Mouse (Mus musculus): ENCODE data around the gene Gm21425. TPM values are rescaled to one million over a fixed set of nuclear protein-coding genes. Genes with fewer than 3 reads are reported as not detected.
"Not testable (repeated sequence)": the region's sequence is repeated elsewhere in the genome, so short reads cannot be mapped to it uniquely, and the experiment has no call there.

The Gm21425 gene
- not detected in 2 replicates for polyA plus RNA-seq (2015; fragmentation: Nextera tagmentation; extraction: Ambion mirVana)

DNA sequence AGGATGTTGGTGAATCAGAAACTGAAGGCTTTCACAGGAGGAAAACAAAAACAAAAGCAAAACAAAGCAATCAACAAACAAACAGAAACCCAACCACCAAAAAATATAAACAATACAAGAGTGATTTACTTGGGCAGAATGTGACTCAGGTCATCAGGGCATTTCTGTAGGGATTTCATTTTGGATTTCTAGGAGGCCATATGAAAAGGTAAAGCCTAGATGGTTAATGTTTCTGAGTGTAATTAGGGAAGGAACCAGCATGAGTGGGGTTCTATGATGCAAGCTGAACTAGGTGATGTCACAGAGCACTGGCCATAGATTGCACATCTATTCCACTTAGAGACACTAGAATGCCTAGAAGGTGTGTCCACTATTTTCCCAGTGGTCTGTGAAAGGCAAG lies at the start of gene Gm21425:
Gm21425 (plus strand) TSS at position 301 of the 400 bp plus-strand sequence.
- not testable (repeated sequence) for H3K9ac ChIP-seq (ENCODE audit: low read length); H3K27me3 ChIP-seq (ENCODE audit: control insufficient read depth, insufficient read depth, low read length); H3K4me1 ChIP-seq (replicated peaks; ENCODE audit: control insufficient read depth, insufficient read depth); DNase-seq (ENCODE audit: low spot score); H3K36me3 ChIP-seq (ENCODE audit: control insufficient read depth, insufficient read depth, low read length); H3K4me2 ChIP-seq (replicated peaks; ENCODE audit: low read depth); H3K9me3 ChIP-seq (ENCODE audit: control insufficient read depth, low read length); ATAC-seq (ENCODE audit: low FRiP score, low TSS enrichment); H3K4me3 ChIP-seq (ENCODE audit: low read depth, low read length); H3K27ac ChIP-seq (replicated peaks)

DNA sequence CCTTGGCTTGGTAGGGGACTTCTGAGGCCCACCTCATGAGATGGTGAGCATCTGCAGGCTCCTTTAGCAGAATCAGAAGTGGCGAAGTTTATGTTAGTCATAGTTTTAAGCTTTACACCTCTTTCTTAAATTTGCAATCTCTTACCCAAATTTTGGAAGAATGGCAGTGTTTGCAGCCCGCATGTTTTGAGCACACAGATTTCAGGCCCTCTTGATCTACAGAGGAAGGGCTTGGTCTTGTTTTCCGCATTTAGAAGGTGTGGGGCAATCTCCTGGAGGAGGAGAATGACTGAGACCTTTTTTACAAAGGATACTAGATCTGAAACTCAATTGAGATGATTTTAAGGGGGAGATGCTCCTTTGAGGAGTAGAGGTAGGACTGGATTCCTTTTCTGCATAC lies 28.4 kb upstream of the Gm21425 start, which contains the start of gene Gm21891:
Gm21891 (minus strand) TSS at position 101 of the 400 bp plus-strand sequence.
- H3K9me3 ChIP-seq (ENCODE audit: control insufficient read depth, low read length); H3K4me3 ChIP-seq (ENCODE audit: low read depth, low read length); H3K9ac ChIP-seq (ENCODE audit: low read length); H3K36me3 ChIP-seq (ENCODE audit: control insufficient read depth, insufficient read depth, low read length); H3K4me2 ChIP-seq (replicated peaks; ENCODE audit: low read depth); H3K27ac ChIP-seq (replicated peaks); DNase-seq (ENCODE audit: low spot score); ATAC-seq (ENCODE audit: low FRiP score, low TSS enrichment); H3K4me1 ChIP-seq (replicated peaks; ENCODE audit: control insufficient read depth, insufficient read depth); H3K27me3 ChIP-seq (ENCODE audit: control insufficient read depth, insufficient read depth, low read length): not testable (repeated sequence)
- WGBS = no CpG with 5 or more reads among the region's 3 CpGs

Other genes starting within 250 kb of the Gm21425 start
- gene Gm20807, start 119.1 kb upstream of the Gm21425 start, polyA plus RNA-seq (2015; fragmentation: Nextera tagmentation; extraction: Ambion mirVana) = not detected in 2 replicates
- gene Gm21891, start 28.5 kb upstream of the Gm21425 start, polyA plus RNA-seq (2015; fragmentation: Nextera tagmentation; extraction: Ambion mirVana) = not detected in 2 replicates
- not detected in 2 replicates for gene Gm21828, start 62.0 kb downstream of the Gm21425 start, polyA plus RNA-seq (2015; fragmentation: Nextera tagmentation; extraction: Ambion mirVana)
- gene Gm21440, start 90.4 kb downstream of the Gm21425 start, polyA plus RNA-seq (2015; fragmentation: Nextera tagmentation; extraction: Ambion mirVana) = not detected in 2 replicates
- not detected in 2 replicates for gene Gm21454, start 90.5 kb downstream of the Gm21425 start, polyA plus RNA-seq (2015; fragmentation: Nextera tagmentation; extraction: Ambion mirVana)
- not detected in 2 replicates for gene Gm21725, start 187.1 kb downstream of the Gm21425 start, polyA plus RNA-seq (2015; fragmentation: Nextera tagmentation; extraction: Ambion mirVana)

Data from stomach, postnatal 0 days (tissue).